Mouse (Mus musculus) embryo, embryonic 9.5 days (tissue): ENCODE data around the gene Megf9.
A peak's percentile ranks its signal among the peaks of the same experiment; 100 is the strongest.

ENCODE experiments used
- DNase-seq: peaks from one replicate; pipeline ENCODE4 v3.0.0-alpha.2; 2017; ENCODE audit errors: extremely low spot score

Gene Megf9

DNA sequence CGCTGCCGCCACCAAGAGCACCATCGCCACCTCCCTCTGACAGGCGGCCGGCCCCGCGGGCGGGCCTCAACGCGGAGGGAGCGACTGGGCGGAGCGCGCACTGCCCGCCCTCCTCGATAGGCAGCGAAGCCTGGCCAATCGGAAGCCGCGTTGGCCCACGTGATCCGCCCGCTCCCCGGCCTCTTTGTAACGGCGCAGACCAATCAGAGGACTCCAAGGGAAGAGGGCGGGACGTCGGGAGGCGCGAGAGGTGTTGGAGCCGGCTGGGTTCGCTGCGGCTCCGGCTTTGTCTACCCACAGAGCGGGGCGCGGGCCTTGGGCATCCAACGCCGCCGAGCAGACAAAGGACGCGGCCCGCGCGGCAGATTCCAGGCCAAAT is at the start of gene Megf9:
Gene Megf9, minus strand, starts transcription at position 105 of the 379 bp plus-strand sequence.
- peak; percentile 96 for DNase-seq

DNA sequence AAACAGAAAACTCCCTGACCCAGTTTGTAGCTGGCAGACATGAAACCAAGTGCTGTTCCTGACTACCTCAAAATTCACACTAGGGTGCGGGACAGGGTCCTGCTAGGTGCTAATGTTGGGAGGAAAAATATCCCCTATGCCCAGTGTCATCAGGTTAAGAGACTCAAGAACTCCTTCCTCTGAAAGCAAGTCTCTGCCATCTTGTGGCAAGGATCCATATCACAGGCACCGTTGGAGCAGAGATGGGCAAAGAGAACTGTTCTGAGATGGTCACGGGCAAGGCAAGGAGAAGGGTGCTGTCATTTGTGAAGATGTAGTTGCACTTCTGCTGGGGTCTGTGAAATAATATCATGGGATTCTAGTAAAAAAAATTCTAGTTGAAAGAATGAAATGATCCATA is 44.9 kb upstream of the Megf9 start:
- peak; percentile 12 for DNase-seq

DNA sequence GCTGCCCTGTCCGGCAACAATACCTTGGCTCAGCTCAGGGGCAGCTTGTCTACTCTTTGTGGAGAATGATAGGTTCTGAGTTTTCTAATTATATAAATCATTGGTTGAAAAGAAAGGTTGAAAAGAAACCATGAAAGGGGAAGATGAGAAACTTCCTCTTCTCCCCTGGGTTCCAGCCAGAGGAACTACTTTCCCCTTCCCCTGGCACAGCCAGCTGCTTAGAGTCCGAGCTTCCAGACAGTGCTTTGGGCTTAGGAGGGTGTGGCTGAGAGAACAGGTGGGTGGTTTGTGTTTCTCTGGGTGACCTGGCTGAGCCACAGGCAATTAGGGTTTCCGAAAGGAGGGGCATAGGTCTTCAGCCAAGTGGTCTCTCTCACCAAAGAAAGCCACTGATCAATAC is 43.5 kb upstream of the Megf9 start:
- no peak for DNase-seq

DNA sequence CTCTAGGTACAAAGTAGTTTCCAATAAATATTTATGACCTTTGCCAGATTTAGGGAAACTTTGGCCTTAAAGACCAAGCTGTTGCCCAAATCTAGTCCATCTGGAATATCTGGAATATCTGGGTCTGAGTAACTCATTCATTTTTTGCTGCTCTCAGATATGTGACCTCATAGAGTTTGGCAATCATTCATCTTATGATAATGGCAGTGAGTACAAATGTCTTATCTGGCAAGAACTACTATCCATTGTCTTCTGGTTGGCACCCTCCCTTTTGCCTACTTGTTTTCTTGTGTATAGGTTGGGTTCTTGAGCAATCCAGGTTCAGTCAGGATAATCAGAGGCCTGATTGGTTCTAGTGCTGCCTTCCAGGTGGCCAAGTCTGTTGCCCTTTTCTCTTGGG is 41.3 kb upstream of the Megf9 start:
- no peak for DNase-seq

DNA sequence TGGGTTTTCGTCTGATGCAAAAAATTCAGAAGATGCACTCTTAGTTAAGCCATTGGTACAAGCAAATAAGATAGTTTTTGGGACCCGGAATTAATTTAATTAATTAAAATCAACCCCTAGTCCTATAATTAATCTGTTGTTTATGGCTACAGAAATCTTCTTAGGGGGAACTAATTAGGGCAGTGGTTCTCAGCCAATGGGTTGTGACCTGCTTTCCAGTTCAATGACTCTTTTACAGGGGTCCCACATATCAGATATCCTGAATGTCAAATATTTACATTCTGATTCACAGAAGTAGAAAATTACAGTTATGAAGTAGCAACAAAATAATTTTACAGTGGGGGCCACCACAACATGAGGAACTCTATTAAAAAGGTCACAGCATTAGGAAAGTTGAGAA is 39.1 kb upstream of the Megf9 start:
- DNase-seq, result no peak

DNA sequence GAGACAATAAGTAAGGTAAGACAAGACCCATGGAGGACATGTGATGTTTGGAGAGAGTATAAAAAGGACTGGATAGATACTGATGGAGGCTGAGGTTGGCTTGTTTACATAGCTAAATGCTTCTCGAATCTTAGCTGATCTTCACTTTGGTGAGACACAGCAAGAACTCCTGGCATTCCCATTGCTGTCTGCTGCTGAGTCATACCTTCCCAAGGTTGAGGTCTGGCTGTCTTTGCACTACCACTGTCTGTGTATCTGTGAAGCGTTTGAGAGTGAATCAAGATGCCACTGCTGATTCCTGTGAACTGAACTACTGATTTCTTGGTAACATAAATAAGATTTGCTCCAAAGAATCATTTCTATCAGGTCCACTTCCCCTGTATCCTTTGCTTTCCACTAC is 19.1 kb upstream of the Megf9 start:
- DNase-seq, result no peak

DNA sequence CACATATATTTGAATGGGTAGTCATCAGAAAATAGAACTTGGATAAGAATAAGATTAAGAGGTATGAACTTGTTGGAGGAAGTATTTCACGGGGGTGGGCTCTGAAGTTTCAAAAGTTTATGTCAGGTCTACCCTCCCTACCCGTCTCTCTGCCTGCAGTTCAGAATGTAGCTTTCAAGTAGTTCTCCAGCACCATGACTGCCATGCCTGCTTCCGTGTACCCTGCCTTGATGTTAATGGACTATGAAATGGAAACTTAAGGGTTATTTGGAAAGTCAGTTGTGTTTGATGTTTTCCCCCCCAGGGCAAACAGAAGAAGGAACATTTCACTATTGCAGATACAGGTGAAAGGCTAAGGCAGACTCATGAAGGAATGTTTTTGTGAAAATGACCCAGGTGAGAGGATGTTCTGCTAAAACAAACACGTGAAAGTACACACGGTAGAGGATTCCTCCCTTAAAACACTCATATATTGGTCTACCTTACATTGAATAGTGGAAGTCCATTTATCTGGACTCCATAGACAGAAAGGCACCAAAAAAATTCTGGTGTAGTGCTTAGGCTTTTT is 18.5 kb upstream of the Megf9 start:
- DNase-seq, result no peak

DNA sequence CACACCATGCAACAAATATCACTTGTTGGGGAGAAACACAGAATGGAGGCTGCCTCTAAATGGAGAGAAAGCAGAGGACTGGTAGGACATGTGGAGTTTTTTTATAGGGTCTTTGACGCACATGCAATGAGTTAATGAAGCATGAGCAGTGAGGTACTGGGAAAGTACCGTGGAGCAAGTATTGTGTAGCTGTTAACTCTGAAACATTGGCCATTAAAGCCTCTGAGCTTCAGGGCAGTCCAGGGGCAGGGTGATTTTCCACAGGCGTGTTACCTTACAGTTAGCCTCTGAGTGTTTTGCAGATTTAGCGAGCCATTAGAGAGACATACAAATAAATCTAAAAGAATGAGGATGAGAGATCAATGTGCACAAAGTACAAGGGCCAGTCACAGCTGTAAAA is 17.3 kb upstream of the Megf9 start:
- DNase-seq, result no peak

DNA sequence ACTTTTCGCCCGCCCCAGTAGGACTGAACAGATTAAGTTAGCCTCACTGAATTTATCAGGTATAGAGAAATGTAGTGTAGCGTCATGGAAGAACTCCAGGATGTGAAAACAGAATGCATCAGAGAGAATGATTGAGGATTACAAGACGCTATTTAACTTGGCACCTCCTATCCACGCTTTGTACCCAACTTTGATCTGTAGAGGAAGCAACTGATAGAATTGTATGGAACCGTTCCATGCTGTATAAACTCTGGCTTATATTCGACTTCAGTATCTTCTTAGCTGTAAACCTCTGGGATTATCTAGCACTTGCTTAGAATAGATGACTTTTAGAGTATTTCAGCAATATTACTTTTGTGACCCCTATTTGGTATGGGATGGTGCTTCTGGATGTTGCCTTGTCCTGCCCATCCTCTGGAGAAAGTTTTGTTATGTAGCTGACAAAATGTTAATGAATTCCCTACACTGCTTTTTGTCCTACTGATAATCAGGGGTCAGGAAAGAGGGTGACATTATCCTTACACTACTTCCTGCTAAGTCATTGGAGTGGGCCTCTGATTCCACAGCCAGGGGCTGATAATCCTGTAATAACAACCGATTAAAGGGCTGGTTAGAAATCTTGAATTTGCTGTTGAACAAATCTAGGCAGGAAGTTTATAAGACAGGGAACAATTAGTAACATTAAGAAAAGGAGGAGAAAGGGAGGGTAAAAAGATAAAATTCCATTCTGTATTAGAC is 12.8 kb upstream of the Megf9 start:
- DNase-seq, result no peak

DNA sequence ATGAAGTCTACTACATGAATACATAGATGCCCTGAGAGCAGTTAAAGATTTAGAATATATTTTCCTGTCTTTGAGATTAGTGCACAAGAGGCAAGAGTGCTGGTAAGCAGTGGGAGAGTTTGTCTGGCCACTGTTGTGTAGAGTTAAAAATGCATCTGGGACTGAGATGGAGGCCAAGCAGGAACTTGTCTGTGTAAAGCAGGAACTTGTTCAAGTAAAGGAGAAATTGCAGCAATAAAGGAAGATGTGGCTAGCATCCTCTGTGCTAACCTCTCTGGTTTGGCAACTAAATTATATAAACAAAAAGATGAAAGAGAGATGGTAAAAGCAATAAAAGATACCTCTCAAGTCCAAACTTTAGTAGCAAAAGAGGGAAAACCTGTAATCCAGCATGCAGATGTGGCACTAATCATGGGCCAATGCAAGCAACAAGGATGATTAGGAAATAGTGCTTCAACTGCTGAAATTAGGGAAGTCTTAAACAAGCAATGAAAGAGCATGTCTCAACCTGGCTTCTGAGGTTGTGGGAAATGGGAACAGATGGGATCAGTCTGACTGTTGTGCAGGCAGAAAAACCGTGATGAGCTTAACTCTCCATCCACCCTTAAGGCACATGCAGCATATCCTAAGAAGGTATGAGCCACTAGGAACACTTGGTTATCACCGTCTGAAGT is 11.2 kb upstream of the Megf9 start:
- no peak for DNase-seq

DNA sequence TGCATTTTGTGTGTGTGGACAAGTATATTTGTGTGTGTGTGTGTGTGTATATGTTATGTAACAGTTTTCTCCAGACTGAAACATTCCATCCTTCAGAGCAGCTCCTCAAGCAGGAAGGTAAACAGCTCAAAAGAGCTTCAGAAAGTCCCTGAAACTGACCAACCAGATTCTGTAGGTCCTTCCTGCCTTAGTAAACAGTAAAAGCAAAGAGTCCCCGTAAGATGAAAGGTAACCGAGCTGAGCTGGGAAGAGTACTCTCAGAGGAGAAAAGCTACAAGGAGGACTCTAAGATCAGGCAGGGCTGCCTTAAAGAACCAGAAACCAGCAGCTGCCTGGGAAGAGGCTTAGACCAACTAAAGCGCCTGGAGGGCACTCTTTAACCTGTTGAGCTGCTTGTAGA is 9.6 kb upstream of the Megf9 start:
- no peak for DNase-seq

DNA sequence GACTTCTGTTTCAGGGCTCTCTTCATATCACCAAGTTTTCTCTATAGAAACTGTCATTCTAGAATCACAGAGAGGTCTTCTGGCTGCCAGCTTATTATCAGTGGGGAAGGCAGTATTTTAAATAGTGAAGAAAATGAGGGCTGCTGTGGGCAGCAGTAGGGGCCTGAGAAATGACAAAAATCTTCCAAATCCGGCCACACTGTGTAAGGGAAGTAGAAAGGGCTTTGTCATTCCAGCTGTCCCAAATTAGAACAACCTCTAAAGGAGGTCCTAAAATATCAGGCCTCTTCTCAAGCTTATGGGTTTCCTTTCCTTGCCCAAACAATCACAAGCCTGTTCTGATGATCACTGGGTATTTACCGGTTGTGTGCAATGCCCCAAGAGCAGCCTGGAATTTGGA is 7.6 kb upstream of the Megf9 start:
- DNase-seq, result no peak

DNA sequence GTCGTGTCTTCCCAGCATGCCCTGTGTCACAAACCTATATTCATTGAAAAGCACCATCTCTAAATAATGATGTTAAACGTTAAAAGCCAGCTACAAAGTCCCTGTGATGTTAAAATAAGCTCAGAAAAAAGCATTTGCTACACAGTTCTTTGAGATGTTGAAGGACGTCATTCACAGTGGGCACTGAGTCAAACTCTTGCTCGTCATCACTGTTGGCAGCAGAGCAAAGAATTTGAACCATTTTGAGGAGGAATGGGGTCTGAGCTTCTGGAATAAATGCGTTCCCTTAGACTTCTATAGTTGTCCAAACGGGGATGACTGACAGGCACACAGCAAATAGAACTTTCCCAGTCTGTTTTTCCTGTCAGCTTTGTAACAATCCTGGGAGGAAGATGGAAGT is 5.9 kb upstream of the Megf9 start:
- no peak for DNase-seq

DNA sequence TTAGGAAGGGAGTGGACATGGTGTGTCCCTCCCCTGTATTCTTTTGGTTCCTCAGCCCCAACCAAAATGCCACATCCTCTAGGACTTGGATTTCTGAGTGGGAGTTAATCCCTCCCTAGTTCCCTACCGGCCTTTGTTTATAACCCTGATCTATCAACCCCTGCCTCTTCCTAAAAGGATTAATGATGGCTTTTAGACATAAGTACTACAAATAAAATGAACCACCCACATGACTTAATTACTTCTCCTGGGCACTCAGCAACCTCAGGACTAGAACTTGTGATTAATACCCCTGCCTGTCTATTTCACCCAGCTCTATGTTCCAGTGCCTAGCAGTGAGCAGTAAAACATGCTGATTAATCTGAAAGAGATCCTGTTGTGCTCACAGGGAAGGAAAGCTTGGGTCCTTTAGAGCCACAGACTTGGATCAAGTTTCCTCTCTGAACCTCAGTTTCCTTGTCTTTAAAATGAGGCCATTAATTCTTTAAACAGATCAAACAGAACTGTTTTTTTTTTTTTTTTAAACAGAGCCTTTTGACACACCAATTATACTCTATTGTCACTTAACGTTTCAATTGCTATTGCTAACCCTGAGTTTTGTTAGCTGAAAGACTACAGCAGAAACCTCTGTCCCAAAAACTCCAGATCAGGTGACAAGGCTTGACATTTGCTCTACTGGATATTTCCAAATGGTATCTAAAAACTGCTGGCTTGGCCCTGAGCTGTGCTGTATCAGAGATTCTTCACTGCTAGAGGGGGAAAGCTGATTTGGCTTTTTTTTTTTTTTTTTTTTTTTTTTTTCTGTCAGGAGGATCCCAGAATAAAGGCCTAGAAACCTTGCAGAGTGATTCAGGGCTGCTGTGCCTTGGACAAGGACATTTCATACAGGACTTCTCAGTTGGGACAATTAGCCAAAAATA is 2.1 kb upstream of the Megf9 start:
- DNase-seq, result peak; percentile 41

DNA sequence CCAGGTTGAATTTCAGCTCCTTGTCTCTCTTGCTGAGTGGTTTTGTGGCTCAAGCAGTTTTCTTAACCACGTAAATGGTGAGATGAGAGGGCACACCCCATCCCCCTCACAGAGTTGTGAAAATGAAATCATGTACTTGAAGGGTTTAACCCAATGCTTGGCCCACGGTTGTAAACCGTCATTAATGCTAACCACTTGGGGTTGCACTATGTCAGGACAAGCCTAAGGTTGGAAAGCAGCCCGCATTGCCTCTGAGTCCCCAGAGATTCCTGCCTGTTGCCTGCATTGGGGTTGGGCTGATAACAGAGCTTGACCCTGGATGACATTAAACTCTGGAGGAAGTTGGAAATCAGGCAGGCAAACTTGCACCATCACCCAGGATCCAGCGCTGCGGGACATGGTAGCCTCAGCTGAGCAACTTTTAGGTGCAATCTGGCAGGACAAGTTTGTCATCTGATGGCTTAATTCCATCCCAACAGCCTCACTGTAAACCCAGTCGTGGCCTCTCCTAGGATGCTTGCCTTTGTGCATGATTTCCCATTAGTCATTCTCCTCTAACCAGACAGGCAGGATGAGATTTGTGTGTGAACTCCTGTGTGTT is 1.0 kb upstream of the Megf9 start:
- DNase-seq, result peak; percentile 59

DNA sequence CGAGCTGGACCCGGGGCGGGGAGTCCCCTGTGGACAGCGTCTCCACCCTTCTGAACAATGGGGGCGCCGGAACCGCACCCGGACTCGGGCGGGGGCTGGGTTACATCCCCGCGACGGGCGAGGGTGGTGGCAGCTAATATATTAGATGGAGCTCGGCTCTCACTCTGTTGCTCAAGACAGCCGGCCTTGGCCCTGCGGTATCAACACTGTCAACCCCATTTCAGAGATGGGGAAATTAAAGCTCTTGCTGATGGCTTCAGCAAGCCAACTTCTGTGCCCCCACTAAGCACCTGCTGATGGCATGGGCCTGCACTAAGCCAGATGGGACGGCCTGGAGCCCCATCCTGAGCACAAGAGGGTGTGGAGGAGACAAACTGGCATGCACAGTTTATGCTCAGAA is 494 bp upstream of the Megf9 start:
- no peak for DNase-seq

DNA sequence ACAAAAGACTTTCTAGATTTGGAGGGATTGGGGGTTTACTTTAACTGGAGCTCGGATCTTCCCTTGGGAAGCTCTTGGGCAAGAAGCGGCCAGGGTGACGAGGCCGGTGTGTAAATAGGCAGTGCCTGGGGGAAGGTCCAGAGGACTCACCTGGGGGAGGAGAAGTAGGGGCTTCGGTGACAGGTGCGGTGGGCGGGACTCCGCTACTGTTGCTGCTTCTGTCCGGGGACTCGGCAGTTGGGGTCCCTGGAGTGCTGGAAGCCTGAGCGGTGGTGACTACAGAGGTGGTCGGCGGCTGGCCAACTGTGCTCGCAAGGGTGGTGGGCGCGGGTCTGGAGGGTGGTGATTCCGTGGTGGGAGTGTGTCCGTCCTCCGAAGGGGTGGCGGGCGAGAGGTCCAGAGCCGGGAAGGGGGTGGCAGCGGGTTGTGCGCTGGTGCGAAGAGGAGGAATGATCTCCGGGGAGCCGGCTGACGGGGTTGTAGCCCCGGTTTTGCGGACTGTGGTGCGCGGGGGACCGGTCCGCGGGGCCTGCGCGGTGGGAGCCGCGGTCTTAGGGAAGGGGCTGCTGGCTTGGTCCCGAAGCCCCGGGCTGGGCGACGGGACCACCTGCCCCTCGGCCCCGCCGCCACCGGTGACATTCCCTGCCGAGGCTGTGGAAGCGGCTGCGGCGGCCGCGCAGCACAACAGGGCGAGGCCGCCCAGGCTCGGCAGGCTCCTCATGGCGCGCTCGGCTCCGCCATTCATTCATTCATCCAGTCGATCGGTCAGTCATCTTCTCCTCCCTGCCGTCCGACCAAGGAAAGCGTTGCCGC is 511 bp downstream of the Megf9 start:
- peak; percentile 63 for DNase-seq

DNA sequence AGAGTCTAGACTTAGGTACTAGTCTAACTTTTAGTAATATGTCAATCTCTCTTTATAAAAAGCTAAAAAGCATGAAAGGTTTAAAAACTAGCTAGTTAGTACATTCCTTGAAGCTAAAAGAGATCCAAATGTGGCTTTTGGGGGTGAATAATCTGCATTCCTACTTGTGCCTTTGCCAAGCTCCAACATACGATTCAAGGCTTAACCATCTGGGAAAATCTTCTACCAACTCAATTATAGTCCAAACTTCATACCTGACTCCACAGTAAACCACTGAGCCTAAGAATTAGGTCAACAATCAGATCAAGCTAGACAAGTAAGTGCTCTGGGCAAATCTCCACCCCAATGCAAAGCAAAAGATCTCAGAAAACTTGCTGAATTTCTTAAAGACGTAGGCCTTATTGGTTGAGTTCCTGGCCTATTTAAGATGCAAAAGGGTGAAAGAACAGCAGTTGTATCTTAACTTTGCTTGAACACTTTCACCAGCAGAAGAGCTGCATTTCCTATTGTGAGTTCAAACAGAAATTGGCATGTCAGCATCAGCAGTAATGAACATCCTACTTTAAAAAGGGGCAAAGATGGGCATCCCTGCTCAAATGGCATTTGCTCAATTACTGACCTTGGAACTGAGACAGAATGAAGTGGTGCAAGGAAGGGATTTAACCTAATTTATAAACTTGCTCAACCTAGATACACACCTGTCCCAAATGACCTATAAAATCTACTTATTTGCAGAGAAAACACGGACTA is 1.6 kb downstream of the Megf9 start:
- DNase-seq, result no peak

DNA sequence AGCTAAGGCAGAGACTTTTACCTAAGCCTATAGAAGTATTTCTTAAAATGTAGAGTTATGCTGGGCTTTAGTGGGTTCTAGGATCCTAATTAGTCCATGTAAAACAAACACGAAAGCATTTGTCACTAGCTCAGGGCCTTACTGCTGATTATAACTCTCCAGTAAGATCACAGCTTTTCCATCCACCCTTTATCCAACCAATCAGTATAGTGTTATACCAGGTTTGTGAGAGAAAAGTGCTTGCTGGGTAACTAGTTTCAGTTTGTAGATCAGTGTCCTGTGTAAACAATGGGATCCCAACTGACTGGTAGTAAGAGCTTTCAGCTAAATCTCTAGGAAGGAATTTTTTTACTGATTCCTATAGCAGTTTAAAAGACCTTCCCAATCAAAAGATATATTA is 3.8 kb downstream of the Megf9 start:
- no peak for DNase-seq

DNA sequence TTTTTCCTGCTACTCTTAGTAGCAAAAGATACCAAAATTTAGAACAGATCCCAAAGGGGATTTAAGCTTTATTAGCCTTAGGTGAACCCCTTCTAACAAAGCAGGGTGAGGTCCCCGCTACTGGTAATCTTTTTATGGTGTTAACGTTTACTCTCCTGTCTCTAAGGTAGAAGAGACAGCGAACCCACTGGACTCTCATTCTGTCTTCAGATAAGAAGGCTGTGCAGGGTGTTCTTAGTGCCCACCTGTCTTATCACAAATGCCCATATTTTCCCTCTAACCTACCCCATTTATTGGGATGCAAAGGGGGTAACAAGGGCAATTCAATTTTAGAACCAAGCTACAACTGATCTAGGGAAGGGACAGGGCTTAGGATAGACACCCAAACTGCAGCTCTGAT is 6.2 kb downstream of the Megf9 start:
- DNase-seq, result no peak
